Mouse (Mus musculus) ES-E14 (cell line): ENCODE measurements around the gene C8a.

Source experiments
- MAFK ChIP-seq: IDR thresholded peaks from 2 replicates; pipeline ENCODE4 v1.6.1; 2014; ENCODE audit warnings: mild to moderate bottlenecking, low read depth, low read length, inconsistent platforms; ENCODE audit not compliant: insufficient read depth
- ZC3H11A ChIP-seq: IDR thresholded peaks from 2 replicates; pipeline ENCODE4 v1.6.1; 2012; ENCODE audit warnings: low read depth, mild to moderate bottlenecking, inconsistent platforms, low read length, borderline replicate concordance
- ZNF384 ChIP-seq: IDR thresholded peaks from 2 replicates; pipeline ENCODE4 v1.6.1; 2012; ENCODE audit warnings: low read depth, low read length, inconsistent platforms

GRCm38 (mm10) chr4:104857823-104858222 lies 18.4 kb downstream of the C8a start:
- no peak for TF ChIP-seq ZC3H11A
- no peak for TF ChIP-seq ZNF384
- no peak for TF ChIP-seq MAFK
